Comparison of ENCODE assay signal across 14 mouse cellular contexts in genomic region chrX:147055730-147056129, GRCm38 (mm10).
DNase-seq lines count a peak whose midpoint lies in the region; ATAC-seq and TF ChIP-seq lines count a peak whose summit lies in the region.
"Had no signal": no experiment of that assay in that cellular context is flagged by ENCODE, and none has a peak within 500 bp of the region (broad histone marks: within the 10 kb centered on the region; RNA-seq: fewer than 3 reads in every experiment).

No protein-coding gene starts in this region.

- no peak overlapping the region for H3K27ac ChIP-seq in heart, postnatal 0 days (ENCODE audit: low read depth)
- H3K27ac ChIP-seq in lung, postnatal 0 days (ENCODE audit: low read length): no peak overlapping the region

- WGBS in heart, postnatal 0 days: 8% methylated on average over 3 of the region's 3 CpGs
- WGBS in lung, postnatal 0 days: 17% methylated on average over 3 of the region's 3 CpGs

- TF ChIP-seq EP300 in heart, postnatal 0 days (IDR thresholded peaks at IDR 0.05; ENCODE audit: low read depth): no peak
- no peak for TF ChIP-seq EP300 in lung, postnatal 0 days (IDR thresholded peaks at IDR 0.05)

- no peaks in the 10 kb centered on the region for H3K27me3 ChIP-seq in heart, postnatal 0 days (ENCODE audit: control insufficient read depth, insufficient read depth, low read length)
- H3K27me3 ChIP-seq in lung, postnatal 0 days (replicated peaks; ENCODE audit: insufficient read depth, low read length): no peaks in the 10 kb centered on the region

- DNase-seq in heart, postnatal 0 days (ENCODE audit: low spot score): peak; percentile 24
- DNase-seq in heart, postnatal 10 days: no peak
- peak; percentile 50 for DNase-seq in lung, postnatal 0 days (ENCODE audit: low spot score)
- no peak for DNase-seq in lung, postnatal 25 days (ENCODE audit: low spot score)
- peak; percentile 22 for DNase-seq in R1 (ENCODE audit: low read depth, low spot score)
- DNase-seq in B cell, adult 2 months: no peak
- DNase-seq in testis, postnatal 10 days (ENCODE audit: low spot score): no peak
- DNase-seq: adrenal gland, adult 2 months; cerebellum, adult 18-20 months; heart, adult 18-20 months; kidney, postnatal 36 days; left cerebral cortex, postnatal 4 days; lung, postnatal 14 days had no signal

- intact Hi-C loops in heart, postnatal 10 days (cut with DNase I): loop anchor here (10.0 kb wide), 2 partner anchors 429 to 549 kb away; no protein-coding TSS in a partner anchor

- no peaks in the 10 kb centered on the region for H3K36me3 ChIP-seq in heart, postnatal 0 days (replicated peaks; ENCODE audit: control insufficient read depth, insufficient read depth, low read length)
- H3K36me3 ChIP-seq in lung, postnatal 0 days (ENCODE audit: insufficient read depth, low read length): no peaks in the 10 kb centered on the region

- peak; percentile 30; the same call in 1 of the 2 replicates for TF ChIP-seq CTCF in heart, postnatal 0 days (IDR thresholded peaks at IDR 0.05; ENCODE audit: low read depth)
- peak; percentile 58 for TF ChIP-seq CTCF in lung, postnatal 0 days (IDR thresholded peaks at IDR 0.05)

- ATAC-seq in heart, postnatal 0 days (ENCODE audit: insufficient read depth, low read depth): no peak
- ATAC-seq in lung, postnatal 0 days: no peak
- ATAC-seq in megakaryocyte progenitor cell, adult 5-6 weeks (replicated peaks; ENCODE audit: poor library complexity): peak; percentile 65; the same call in 1 of the 2 replicates

- H3K9ac ChIP-seq in heart, postnatal 0 days (replicated peaks; ENCODE audit: low read depth, low read length): no peak overlapping the region
- no peak overlapping the region for H3K9ac ChIP-seq in lung, postnatal 0 days (replicated peaks; ENCODE audit: low read depth)

- no peak overlapping the region for H3K4me3 ChIP-seq in heart, postnatal 0 days (ENCODE audit: low read depth, low read length)
- no peak overlapping the region for H3K4me3 ChIP-seq in lung, postnatal 0 days (ENCODE audit: low read depth, low read length)

- H3K4me1 ChIP-seq in heart, postnatal 0 days (ENCODE audit: control insufficient read depth, insufficient read depth): no peaks in the 10 kb centered on the region
- no peaks in the 10 kb centered on the region for H3K4me1 ChIP-seq in lung, postnatal 0 days (ENCODE audit: insufficient read depth, low read depth, low read length)

- H3K4me2 ChIP-seq in heart, postnatal 0 days (ENCODE audit: low read depth, low read length): no peak overlapping the region
- no peak overlapping the region for H3K4me2 ChIP-seq in lung, postnatal 0 days (replicated peaks; ENCODE audit: low read depth, low read length)

- H3K9me3 ChIP-seq in heart, postnatal 0 days (replicated peaks; ENCODE audit: control insufficient read depth, low read length): no peaks in the 10 kb centered on the region
- no peaks in the 10 kb centered on the region for H3K9me3 ChIP-seq in lung, postnatal 0 days (ENCODE audit: low read length)

Comparison
In these comparisons a context has a peak if more than half of its experiments do, and no peak if none do; other contexts are left out.
1. DNase-seq: peak in heart, postnatal 0 days (single experiment), lung, postnatal 0 days (single experiment) and R1 (single experiment); none in heart, postnatal 10 days (0 of 2), lung, postnatal 25 days (single experiment), B cell, adult 2 months (0 of 2) and testis, postnatal 10 days (single experiment).